8 mouse cellular contexts compared by ENCODE assay signal in genomic region chrX:10484872-10485569, GRCm38 (mm10). TPM values are rescaled to one million over a fixed set of nuclear protein-coding genes. Genes with fewer than 3 reads are reported as not detected.
DNase-seq lines count a peak whose midpoint lies in the region; ATAC-seq lines count a peak whose summit lies in the region.

Tspan7 (plus strand) TSS chrX:10485158.

- H3K27ac ChIP-seq in hindbrain, embryonic 10.5 days: peak within 1 kb of the TSS; percentile 78
- H3K27ac ChIP-seq in lung, embryonic 16.5 days (ENCODE audit: low read length): 0 out of 2 replicates have a peak within 1 kb of the TSS, but pooled peaks have one; percentile 24

- no peaks in the 10 kb centered on the region for H3K36me3 ChIP-seq in hindbrain, embryonic 10.5 days
- no peaks in the 10 kb centered on the region for H3K36me3 ChIP-seq in lung, embryonic 16.5 days (ENCODE audit: control insufficient read depth, insufficient read depth, low read length)

- peak; percentile 89 for ATAC-seq in lung, embryonic 16.5 days (ENCODE audit: low read depth)

- H3K4me1 ChIP-seq in hindbrain, embryonic 10.5 days (replicated peaks): no peaks in the 10 kb centered on the region
- no peaks in the 10 kb centered on the region; the same call in 1 of the 2 replicates for H3K4me1 ChIP-seq in lung, embryonic 16.5 days (replicated peaks; ENCODE audit: control insufficient read depth, insufficient read depth, low read length)

- WGBS in hindbrain, embryonic 10.5 days: 22% methylated on average over 37 of the region's 41 CpGs
- WGBS in lung, embryonic 16.5 days: 11% methylated on average over 14 of the region's 41 CpGs

- H3K9ac ChIP-seq in lung, embryonic 16.5 days (ENCODE audit: low read length): peak within 1 kb of the TSS; percentile 62

- H3K4me3 ChIP-seq in hindbrain, embryonic 10.5 days: peak within 1 kb of the TSS; percentile 56
- H3K4me3 ChIP-seq in lung, embryonic 16.5 days (ENCODE audit: low read length): peak within 1 kb of the TSS; percentile 60

- no peaks in the 10 kb centered on the region for H3K9me3 ChIP-seq in hindbrain, embryonic 10.5 days
- H3K9me3 ChIP-seq in lung, embryonic 16.5 days (ENCODE audit: control insufficient read depth, low read length): no peaks in the 10 kb centered on the region

- peak; percentile 36 for DNase-seq in R1 (ENCODE audit: low read depth, low spot score)
- DNase-seq in cerebellum, postnatal 14 days: peak; percentile 80 to 82
- peak; percentile 19 to 22 for DNase-seq in frontal cortex, postnatal 25 days (ENCODE audit: low spot score in 2 of 2)
- peak; percentile 71 for DNase-seq in hindbrain, embryonic 10.5 days (ENCODE audit: low spot score)
- peak; percentile 52 for DNase-seq in layer of hippocampus, adult 9-11 months
- peak; percentile 18 for DNase-seq in ovary, postnatal 14 days (ENCODE audit: low spot score)
- DNase-seq in urinary bladder, postnatal 14 days (ENCODE audit: low spot score): peak; percentile 51

- H3K4me2 ChIP-seq in lung, embryonic 16.5 days (ENCODE audit: low read depth, low read length): peak within 1 kb of the TSS; percentile 60

- peaks cover 4% of the 10 kb centered on the region; the same call in 1 of the 2 replicates for H3K27me3 ChIP-seq in hindbrain, embryonic 10.5 days (ENCODE audit: insufficient read depth, poor library complexity, severe bottlenecking)
- no peaks in the 10 kb centered on the region for H3K27me3 ChIP-seq in lung, embryonic 16.5 days (ENCODE audit: control insufficient read depth, insufficient read depth, low read depth, low read length)

RNA-seq across cellular contexts. Expression of gene Tspan7, which starts in this region (rescaled TPM):
- 65.7 and 76.3 TPM in 2 replicates for polyA plus RNA-seq in hindbrain, embryonic 10.5 days (2016; fragmentation: Nextera tagmentation; extraction: Ambion mirVana)
- polyA plus RNA-seq in lung, embryonic 16.5 days (2015; fragmentation: Nextera tagmentation; extraction: Ambion mirVana): 114 and 115 TPM in 2 replicates

Comparison
In these comparisons a context has a peak if more than half of its experiments do, and no peak if none do; other contexts are left out.
1. Peak in every context shown above with its lines: DNase-seq, ATAC-seq, H3K4me3 ChIP-seq and H3K27ac ChIP-seq.
2. DNase-seq: peak in every context shown above with its lines; median percentile 81 in cerebellum, postnatal 14 days; 71 in hindbrain, embryonic 10.5 days; 52 in layer of hippocampus, adult 9-11 months; 51 in urinary bladder, postnatal 14 days; 36 in R1; 20 in frontal cortex, postnatal 25 days; 18 in ovary, postnatal 14 days.